In genomic region chr1:176573703-176574102, GRCm38 (mm10) we compare ENCODE assay signal across 18 mouse cellular contexts.
DNase-seq lines count a peak whose midpoint lies in the region; ATAC-seq and TF ChIP-seq lines count a peak whose summit lies in the region.
"Had no signal": no experiment of that assay in that cellular context is flagged by ENCODE, and none has a peak within 500 bp of the region (broad histone marks: within the 10 kb centered on the region; RNA-seq: fewer than 3 reads in every experiment).

No protein-coding gene starts in this region.

- H3K4me2 ChIP-seq in heart, embryonic 15.5 days: no peak overlapping the region
- no peak overlapping the region for H3K4me2 ChIP-seq in hindbrain, postnatal 0 days (ENCODE audit: low read depth, low read length)
- no peak overlapping the region for H3K4me2 ChIP-seq in midbrain, embryonic 16.5 days (ENCODE audit: low read length)
- H3K4me2 ChIP-seq: forebrain, embryonic 13.5 days; hindbrain, embryonic 13.5 days; limb, embryonic 13.5 days; lung, embryonic 14.5 days had no signal

- DNase-seq in heart, postnatal 36 days: no peak
- DNase-seq in hindbrain, postnatal 0 days (ENCODE audit: low spot score): peak; percentile 20
- no peak for DNase-seq in hindbrain, embryonic 10.5 days (ENCODE audit: low spot score)
- DNase-seq in brain, adult 2 months (ENCODE audit: low read depth, low spot score): peak; percentile 37
- no peak for DNase-seq in cerebellum, adult 2 months
- DNase-seq: adrenal gland, adult 2 months; cerebellum, adult 9-10 months; kidney, adult 18-20 months; kidney, postnatal 4 days; lung, embryonic 14.5 days; right cerebral cortex, postnatal 14 days had no signal

- no peaks in the 10 kb centered on the region for H3K9me3 ChIP-seq in heart, embryonic 15.5 days (replicated peaks)
- no peaks in the 10 kb centered on the region for H3K9me3 ChIP-seq in hindbrain, postnatal 0 days (ENCODE audit: low read length)
- H3K9me3 ChIP-seq in hindbrain, embryonic 10.5 days: no peaks in the 10 kb centered on the region
- H3K9me3 ChIP-seq in midbrain, embryonic 16.5 days (replicated peaks; ENCODE audit: control insufficient read depth, low read length, poor library complexity, severe bottlenecking): no peaks in the 10 kb centered on the region
- H3K9me3 ChIP-seq: forebrain, embryonic 13.5 days; hindbrain, embryonic 13.5 days; limb, embryonic 13.5 days had no signal

- ATAC-seq in heart, embryonic 15.5 days (replicated peaks; ENCODE audit: insufficient number of reproducible peaks, insufficient read depth, low FRiP score, low read depth): peak; percentile 55
- ATAC-seq in hindbrain, postnatal 0 days: no peak
- ATAC-seq in midbrain, embryonic 16.5 days: peak; percentile 58; the same call in 1 of the 2 replicates
- ATAC-seq: forebrain, embryonic 13.5 days; inflammation-experienced regulatory T-cells, adult 6 months had no signal

- H3K27me3 ChIP-seq in heart, embryonic 15.5 days: no peaks in the 10 kb centered on the region
- H3K27me3 ChIP-seq in hindbrain, postnatal 0 days (ENCODE audit: insufficient read depth, low read length): no peaks in the 10 kb centered on the region
- no peaks in the 10 kb centered on the region for H3K27me3 ChIP-seq in hindbrain, embryonic 10.5 days (ENCODE audit: insufficient read depth, poor library complexity, severe bottlenecking)
- H3K27me3 ChIP-seq in midbrain, embryonic 16.5 days (ENCODE audit: control insufficient read depth, insufficient read depth, low read depth, low read length): no peaks in the 10 kb centered on the region
- H3K27me3 ChIP-seq in cerebellum, adult 2 months (ENCODE audit: control insufficient read depth, insufficient read depth, low read length): no peaks in the 10 kb centered on the region
- H3K27me3 ChIP-seq: forebrain, embryonic 13.5 days; hindbrain, embryonic 13.5 days; limb, embryonic 13.5 days had no signal

- no peak overlapping the region for H3K4me3 ChIP-seq in heart, embryonic 15.5 days
- H3K4me3 ChIP-seq in hindbrain, postnatal 0 days (ENCODE audit: low read length): no peak overlapping the region
- H3K4me3 ChIP-seq in hindbrain, embryonic 10.5 days: no peak overlapping the region
- no peak overlapping the region for H3K4me3 ChIP-seq in midbrain, embryonic 16.5 days (ENCODE audit: low read depth, low read length)
- H3K4me3 ChIP-seq in cerebellum, adult 2 months (replicated peaks; ENCODE audit: insufficient read depth, low read depth, low read length): no peak overlapping the region
- H3K4me3 ChIP-seq: forebrain, embryonic 13.5 days; hindbrain, embryonic 13.5 days; limb, embryonic 13.5 days had no signal

- TF ChIP-seq POLR2A in cerebellum, adult 2 months (IDR thresholded peaks at IDR 0.05; ENCODE audit: borderline replicate concordance, insufficient read depth, low read length): no peak

- intact Hi-C loops in heart, postnatal 36 days (cut with DNase I): no loop called here

- H3K4me1 ChIP-seq in heart, embryonic 15.5 days (replicated peaks): 0 out of 2 replicates have a peak, but pooled peaks cover 2% of the 10 kb centered on the region
- H3K4me1 ChIP-seq in hindbrain, postnatal 0 days (ENCODE audit: insufficient read depth, low read length): peaks cover 2% of the 10 kb centered on the region; the same call in 1 of the 2 replicates
- H3K4me1 ChIP-seq in hindbrain, embryonic 10.5 days (replicated peaks): peaks cover 7% of the 10 kb centered on the region
- no peaks in the 10 kb centered on the region for H3K4me1 ChIP-seq in midbrain, embryonic 16.5 days (ENCODE audit: control insufficient read depth, insufficient read depth, low read length)
- no peaks in the 10 kb centered on the region for H3K4me1 ChIP-seq in cerebellum, adult 2 months (ENCODE audit: control insufficient read depth, insufficient read depth, low read length)
- H3K4me1 ChIP-seq: forebrain, embryonic 13.5 days; hindbrain, embryonic 13.5 days; limb, embryonic 13.5 days had no signal

- WGBS in heart, embryonic 15.5 days: 12% methylated on average over 1 of the region's 1 CpGs
- WGBS in hindbrain, postnatal 0 days: 15% methylated on average over 1 of the region's 1 CpGs
- WGBS in hindbrain, embryonic 10.5 days: 35% methylated on average over 1 of the region's 1 CpGs
- WGBS in midbrain, embryonic 16.5 days: 22% methylated on average over 1 of the region's 1 CpGs
- 15% methylated on average over 1 of the region's 1 CpGs for WGBS in cerebellum, adult 2 months

- TF ChIP-seq CTCF in hindbrain, postnatal 0 days (IDR thresholded peaks at IDR 0.05; ENCODE audit: low read depth): no peak
- no peak for TF ChIP-seq CTCF in cerebellum, adult 2 months (IDR thresholded peaks at IDR 0.05; ENCODE audit: borderline replicate concordance, insufficient read depth, low read depth, low read length)

- H3K36me3 ChIP-seq in heart, embryonic 15.5 days: no peaks in the 10 kb centered on the region
- H3K36me3 ChIP-seq in hindbrain, postnatal 0 days (ENCODE audit: insufficient read depth, low read length): no peaks in the 10 kb centered on the region
- H3K36me3 ChIP-seq in hindbrain, embryonic 10.5 days: no peaks in the 10 kb centered on the region
- no peaks in the 10 kb centered on the region for H3K36me3 ChIP-seq in midbrain, embryonic 16.5 days (ENCODE audit: control insufficient read depth, insufficient read depth, low read length)
- H3K36me3 ChIP-seq: hindbrain, embryonic 13.5 days; limb, embryonic 13.5 days had no signal

- H3K27ac ChIP-seq in heart, embryonic 15.5 days: no peak overlapping the region
- no peak overlapping the region for H3K27ac ChIP-seq in hindbrain, postnatal 0 days
- no peak overlapping the region for H3K27ac ChIP-seq in hindbrain, embryonic 10.5 days
- H3K27ac ChIP-seq in midbrain, embryonic 16.5 days (ENCODE audit: low read length): peak overlapping the region; percentile 3; the same call in 1 of the 2 replicates
- H3K27ac ChIP-seq in cerebellum, adult 2 months (ENCODE audit: insufficient read depth, low read length): no peak overlapping the region
- H3K27ac ChIP-seq: forebrain, embryonic 13.5 days; hindbrain, embryonic 13.5 days; limb, embryonic 13.5 days; liver, embryonic 14.5 days had no signal

- H3K9ac ChIP-seq in heart, embryonic 15.5 days: no peak overlapping the region
- H3K9ac ChIP-seq in hindbrain, postnatal 0 days (replicated peaks; ENCODE audit: low read length): no peak overlapping the region
- H3K9ac ChIP-seq in midbrain, embryonic 16.5 days (ENCODE audit: low read depth, low read length): no peak overlapping the region
- H3K9ac ChIP-seq: forebrain, embryonic 13.5 days; hindbrain, embryonic 13.5 days; limb, embryonic 13.5 days; liver, embryonic 14.5 days; lung, embryonic 14.5 days had no signal

Comparison
In these comparisons a context has a peak if more than half of its experiments do, and no peak if none do; other contexts are left out.
1. DNase-seq: peak in hindbrain, postnatal 0 days (single experiment) and brain, adult 2 months (single experiment); none in heart, postnatal 36 days (0 of 2), hindbrain, embryonic 10.5 days (single experiment) and cerebellum, adult 2 months (0 of 2).